Mouse (Mus musculus): ENCODE data around the gene Ick. TPM values are rescaled to one million over a fixed set of nuclear protein-coding genes. Genes with fewer than 3 reads are reported as not detected.
"Not testable (repeated sequence)": the region's sequence is repeated elsewhere in the genome, so short reads cannot be mapped to it uniquely, and the experiment has no call there.

Ick gene
- 1 to 10 TPM; 5.4 to 7.5 TPM for total RNA-seq (2021)
- long read RNA-seq, experiment 1, full-length matches to known transcripts = 1 of 10 reads
- long read RNA-seq, experiment 1, partial matches to known transcripts = 1 of 10 reads
- long read RNA-seq, experiment 1, other reads (novel, unspliced or antisense) = 8 of 10 reads
- long read RNA-seq, experiment 2, full-length matches to known transcripts = 2 of 14 reads
- long read RNA-seq, experiment 2, partial matches to known transcripts = 0 of 14 reads
- long read RNA-seq, experiment 2, other reads (novel, unspliced or antisense) = 12 of 14 reads

DNA sequence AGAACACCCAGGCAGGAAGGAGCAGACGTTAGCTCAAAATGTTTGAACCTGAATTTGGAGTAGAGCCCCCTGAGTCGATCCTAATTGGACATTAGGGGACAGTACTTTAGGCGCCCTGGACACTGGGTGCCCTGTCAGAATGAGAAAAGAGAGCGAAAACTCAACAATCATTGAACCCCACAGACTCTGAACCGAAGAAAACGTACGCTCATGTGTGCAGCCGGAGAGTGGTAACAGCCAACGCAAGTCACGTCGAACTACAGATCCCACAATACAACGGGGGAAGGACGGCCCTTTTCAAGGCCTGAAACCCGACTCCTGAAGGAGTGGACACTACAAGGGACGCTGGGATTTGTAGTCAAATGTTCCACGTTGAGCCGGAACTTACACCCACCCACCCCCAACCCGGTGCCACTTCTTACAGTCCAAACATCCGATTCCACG, at the start of gene Ick, which contains the start of gene Fbxo9:
Gene Ick, plus strand, starts transcription at position 397 of the 444 bp plus-strand sequence.
Gene Fbxo9, minus strand, starts transcription at position 270 of the 444 bp plus-strand sequence.
- DNase-seq = peak; percentile 75 to 84
- intact Hi-C loops (cut with DNase I) = no loop called here

GRCm38 (mm10) chr9:78059525-78060120, 49.4 kb upstream of the Ick start:
- intact Hi-C loops (cut with DNase I) = no loop called here
- no peak for DNase-seq

DNA sequence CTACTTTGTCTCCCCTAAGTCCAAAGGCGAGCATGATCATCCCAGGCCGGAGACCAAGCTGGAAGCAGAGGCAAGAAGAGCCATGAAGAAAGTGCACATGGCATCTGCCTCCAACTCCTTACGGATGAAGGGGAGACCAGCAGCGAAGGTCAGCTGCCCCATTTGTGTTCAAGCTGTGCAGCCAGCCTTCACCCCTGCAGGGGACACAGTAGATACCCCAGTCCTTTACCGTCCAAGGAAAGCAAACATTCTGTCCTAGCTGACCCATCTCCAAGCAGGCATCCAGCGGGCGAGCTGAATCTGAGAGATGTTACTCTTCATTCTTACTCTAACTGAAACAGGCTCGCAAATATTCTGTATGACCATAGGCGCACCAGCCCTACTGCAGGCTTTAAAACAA, 46.6 kb upstream of the Ick start:
- intact Hi-C loops (cut with DNase I) = no loop called here
- DNase-seq = no peak

GRCm38 (mm10) chr9:78064121-78064520, 44.9 kb upstream of the Ick start:
- no peak for DNase-seq
- intact Hi-C loops (cut with DNase I) = no loop called here

- no peak for DNase-seq
- intact Hi-C loops (cut with DNase I) = no loop called here
Observed at GRCm38 (mm10) chr9:78070496-78070895, 38.5 kb upstream of the Ick start.

DNA sequence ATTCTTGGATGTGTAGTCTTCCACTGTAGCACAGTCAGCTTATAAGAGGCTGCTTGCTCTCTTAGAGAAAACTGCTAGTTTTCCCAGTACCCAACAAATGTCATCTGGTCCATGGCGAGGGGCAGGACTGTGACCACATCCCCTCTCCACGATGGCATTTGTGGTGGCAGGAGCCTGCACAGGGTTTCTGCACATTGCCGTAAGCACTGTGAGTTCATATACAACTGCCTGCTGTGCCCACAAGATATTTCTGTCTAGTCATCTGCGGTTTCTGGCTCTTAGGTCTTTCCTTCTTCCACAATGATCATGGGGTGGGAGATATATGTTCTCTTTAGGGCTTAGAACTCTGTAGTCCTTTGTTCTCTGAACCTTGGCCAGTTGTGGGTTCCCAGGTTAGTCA, 37.4 kb upstream of the Ick start:
- DNase-seq = no peak
- intact Hi-C loops (cut with DNase I) = no loop called here

- DNase-seq; intact Hi-C loops (cut with DNase I): not testable (repeated sequence)
Observed at GRCm38 (mm10) chr9:78073291-78073690, 35.7 kb upstream of the Ick start.

- intact Hi-C loops (cut with DNase I) = no loop called here
Observed at GRCm38 (mm10) chr9:78073713-78074340, 35.2 kb upstream of the Ick start.

GRCm38 (mm10) chr9:78075256-78075655, 33.7 kb upstream of the Ick start:
- no peak for DNase-seq
- intact Hi-C loops (cut with DNase I) = no loop called here

More at GRCm38 (mm10) chr9:78073713-78074340, 35.2 kb upstream of the Ick start:
- no peak for DNase-seq

- no peak for DNase-seq
- intact Hi-C loops (cut with DNase I) = no loop called here
Observed at GRCm38 (mm10) chr9:78078240-78078639, 30.8 kb upstream of the Ick start.

- DNase-seq = no peak
- intact Hi-C loops (cut with DNase I) = no loop called here
Observed at GRCm38 (mm10) chr9:78081835-78082234, 27.2 kb upstream of the Ick start.

DNA sequence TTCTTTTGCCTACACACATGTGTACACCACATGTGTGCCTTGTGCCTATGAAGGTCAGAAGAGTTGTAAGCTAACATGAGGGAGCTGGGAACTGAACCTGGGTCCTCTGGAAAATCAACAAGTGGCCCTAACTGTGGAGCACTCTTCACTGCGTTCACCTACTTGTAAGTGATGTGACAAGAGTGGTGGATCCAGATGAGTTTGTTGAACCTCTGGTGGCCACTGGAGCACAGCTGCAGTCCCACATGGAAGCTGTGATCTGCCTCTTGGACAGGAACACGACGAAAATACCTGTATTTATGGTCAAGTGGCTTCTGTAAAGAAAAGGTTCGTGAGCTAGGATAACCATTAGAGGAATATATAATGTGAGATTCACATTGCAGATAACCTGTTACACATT, 24.7 kb upstream of the Ick start:
- no peak for DNase-seq
- intact Hi-C loops (cut with DNase I) = no loop called here

- DNase-seq = no peak
- intact Hi-C loops (cut with DNase I) = no loop called here
Observed at GRCm38 (mm10) chr9:78085722-78086287, 23.2 kb upstream of the Ick start.

- DNase-seq = no peak
- intact Hi-C loops (cut with DNase I) = no loop called here
Observed at GRCm38 (mm10) chr9:78087751-78088150, 21.2 kb upstream of the Ick start.

DNA sequence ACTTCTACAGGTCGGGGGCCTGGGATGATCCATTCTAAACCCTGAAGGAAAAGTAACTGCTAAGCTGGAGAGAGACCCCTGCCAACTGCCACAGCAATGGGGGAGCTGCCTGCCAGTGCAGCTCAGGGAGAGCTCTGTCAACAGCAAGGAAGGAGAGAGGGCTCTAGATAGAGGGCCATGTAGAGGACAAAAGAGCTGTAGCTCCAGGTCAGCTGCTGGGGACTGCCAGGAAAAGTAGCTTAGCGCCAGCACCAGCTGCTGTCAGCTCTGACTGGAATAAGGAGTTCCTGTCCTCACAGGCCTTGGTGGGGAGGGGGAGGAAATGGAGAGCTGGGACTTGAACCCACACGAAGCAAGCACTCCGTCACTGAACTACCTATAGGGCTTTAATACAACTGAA, 20.5 kb upstream of the Ick start:
- intact Hi-C loops (cut with DNase I) = no loop called here
- no peak for DNase-seq

DNA sequence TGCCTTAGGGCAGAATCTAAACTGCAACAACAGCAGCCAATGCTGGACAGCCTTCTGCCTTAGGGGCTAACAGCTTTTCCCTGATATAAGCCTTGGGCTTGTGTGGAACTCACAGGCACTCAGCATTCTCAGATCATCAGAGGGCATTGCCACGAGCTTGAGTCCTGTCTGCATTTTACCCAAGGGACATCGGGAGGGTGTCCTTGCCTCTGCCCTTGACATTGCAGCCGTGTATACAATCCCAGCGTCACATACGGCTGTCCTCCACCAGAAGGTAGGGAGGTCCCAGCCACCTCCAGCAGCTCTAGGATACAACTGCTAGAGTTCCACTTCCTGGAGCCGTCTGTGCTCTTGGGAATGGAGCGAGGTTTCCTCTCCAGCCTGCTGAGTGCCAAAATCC, 20.0 kb upstream of the Ick start:
- DNase-seq = no peak
- intact Hi-C loops (cut with DNase I) = no loop called here

DNA sequence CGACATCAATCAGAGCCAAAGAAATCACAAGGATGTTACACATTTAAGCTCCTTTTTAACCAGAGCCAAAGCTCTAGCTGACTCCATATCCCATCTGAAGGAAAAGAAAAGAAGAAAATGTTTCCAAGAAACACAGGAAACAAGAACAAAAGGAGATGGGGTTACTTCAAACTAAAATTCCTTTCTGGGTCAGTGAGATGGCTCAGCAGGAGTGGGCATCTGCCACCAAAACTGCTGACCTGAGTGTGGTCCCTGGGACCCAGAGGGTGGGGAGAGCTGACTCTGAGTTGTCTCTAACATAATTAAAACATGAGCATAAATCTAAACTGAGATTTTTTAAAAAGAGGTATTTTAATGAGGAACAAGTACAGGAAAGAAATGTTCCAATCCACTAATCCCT, 19.1 kb upstream of the Ick start:
- intact Hi-C loops (cut with DNase I) = no loop called here
- DNase-seq = no peak

- no peak for DNase-seq
- intact Hi-C loops (cut with DNase I) = no loop called here
Observed at GRCm38 (mm10) chr9:78090596-78090995, 18.4 kb upstream of the Ick start.

DNA sequence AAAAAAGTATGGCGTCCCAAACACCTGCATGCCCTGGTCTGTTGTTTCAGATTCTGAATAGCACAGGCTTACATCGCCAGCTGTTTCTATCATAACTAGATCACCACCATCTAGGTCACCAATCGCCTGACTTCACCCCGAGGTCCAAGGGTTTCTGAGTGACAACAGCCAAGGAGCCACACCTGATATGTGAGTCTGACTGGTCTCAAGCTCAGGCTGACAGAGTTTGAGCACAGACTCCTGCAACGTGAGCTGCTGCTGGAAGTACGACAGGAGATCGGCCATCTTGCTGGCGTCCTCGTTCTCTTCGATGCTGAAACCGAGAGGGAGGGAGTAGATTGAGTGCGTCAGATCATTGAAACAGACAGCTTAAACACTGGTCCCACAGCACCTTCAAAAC, 13.3 kb upstream of the Ick start:
- no peak for DNase-seq
- intact Hi-C loops (cut with DNase I) = no loop called here

GRCm38 (mm10) chr9:78096376-78096775, 12.6 kb upstream of the Ick start:
- no peak for DNase-seq
- intact Hi-C loops (cut with DNase I) = no loop called here

GRCm38 (mm10) chr9:78100956-78101355, 8.0 kb upstream of the Ick start:
- DNase-seq = no peak
- intact Hi-C loops (cut with DNase I) = no loop called here

- intact Hi-C loops (cut with DNase I) = no loop called here
- DNase-seq = no peak
Observed at GRCm38 (mm10) chr9:78101431-78101830, 7.6 kb upstream of the Ick start.

Measured in gastrocnemius, postnatal 36 days (tissue).